Mouse (Mus musculus) ES-CJ7 (cell line): ENCODE measurements around the gene 4933405O20Rik.

Experiments used
- DNase-seq: peaks from one replicate; pipeline ENCODE4 v3.0.0; 2011; ENCODE audit warnings: low read depth, low spot score

4933405O20Rik gene

GRCm38 (mm10) chr7:50598890-50599289, at the start of gene 4933405O20Rik:
TSS of gene 4933405O20Rik (plus strand) at chr7:50599190.
- no peak for DNase-seq

GRCm38 (mm10) chr7:50549572-50549971, 49.4 kb upstream of the 4933405O20Rik start:
- no peak for DNase-seq

GRCm38 (mm10) chr7:50551426-50551825, 47.6 kb upstream of the 4933405O20Rik start:
- DNase-seq = no peak

- DNase-seq = no peak
Observed at GRCm38 (mm10) chr7:50562708-50563107, 36.3 kb upstream of the 4933405O20Rik start.

GRCm38 (mm10) chr7:50573841-50574240, 25.1 kb upstream of the 4933405O20Rik start:
- no peak for DNase-seq

- DNase-seq = no peak
Observed at GRCm38 (mm10) chr7:50588642-50589424, 10.2 kb upstream of the 4933405O20Rik start.

GRCm38 (mm10) chr7:50614101-50614500, 15.1 kb downstream of the 4933405O20Rik start:
- no peak for DNase-seq

GRCm38 (mm10) chr7:50629186-50629585, 30.2 kb downstream of the 4933405O20Rik start:
- no peak for DNase-seq

- no peak for DNase-seq
Observed at GRCm38 (mm10) chr7:50633147-50633546, 34.2 kb downstream of the 4933405O20Rik start.
